Mouse (Mus musculus) embryonic fibroblast, embryonic 13.5 days (primary cell): ENCODE data around the gene Gm6993. TPM values are rescaled to one million over a fixed set of nuclear protein-coding genes. Genes with fewer than 3 reads are reported as not detected.

Experiments used
- H3K27ac ChIP-seq: 2 replicates; pipeline ENCODE4 v1.5.1; 2012; ENCODE audit warnings: low read length, control low read depth, inconsistent platforms; ENCODE audit not compliant: insufficient read depth
- H3K4me1 ChIP-seq: 2 replicates; pipeline ENCODE4 v1.6.1; 2011; ENCODE audit warnings: low read length; ENCODE audit not compliant: control insufficient read depth, insufficient read depth
- H3K4me3 ChIP-seq: 2 replicates; pipeline ENCODE4 v1.5.1; 2011; ENCODE audit warnings: mild to moderate bottlenecking, control low read depth, low read length; ENCODE audit not compliant: insufficient read depth
- CTCF ChIP-seq: IDR thresholded peaks from 2 replicates; pipeline ENCODE4 v1.5.1; 2011; ENCODE audit warnings: mild to moderate bottlenecking, control low read depth, low read length, moderate library complexity, borderline replicate concordance; ENCODE audit not compliant: insufficient read depth
- POLR2A ChIP-seq: IDR thresholded peaks from 2 replicates; pipeline ENCODE4 v1.6.1; 2011; ENCODE audit warnings: low read depth, mild to moderate bottlenecking, control low read depth, low read length, moderate library complexity
- polyA plus RNA-seq: library from polyadenylated mRNA; stranded (reverse); fragments of >200 nt; gene quantifications from 2 replicates; pipeline ENCODE4 v1.2.4, GENCODE M21; 2011; ENCODE audit warnings: low read depth; ENCODE audit not compliant: missing spikeins, insufficient read length

Gm6993 gene
- polyA plus RNA-seq, 1 experiment, result not detected

- TF ChIP-seq CTCF, result no peak
- no peak for TF ChIP-seq POLR2A
- Histone ChIP-seq H3K27ac (no peak overlapping the region), H3K4me1 (no peaks in the 10 kb centered on the region), H3K4me3 (no peak overlapping the region)
Observed at GRCm38 (mm10) chr12:31215003-31215402, 25.6 kb upstream of the Gm6993 start.

- TF ChIP-seq CTCF, result no peak
- Histone ChIP-seq H3K27ac (no peak overlapping the region), H3K4me3 (no peak overlapping the region), H3K4me1 (no peaks in the 10 kb centered on the region)
Observed at GRCm38 (mm10) chr12:31217232-31217631, 23.3 kb upstream of the Gm6993 start.

GRCm38 (mm10) chr12:31218774-31219173 lies 21.8 kb upstream of the Gm6993 start:
- Histone ChIP-seq H3K4me1 (no peaks in the 10 kb centered on the region), H3K27ac (peak overlapping the region; percentile 89; the same call in 1 of the 2 replicates), H3K4me3 (no peak overlapping the region)
- no peak for TF ChIP-seq CTCF
- TF ChIP-seq POLR2A, result no peak

- Histone ChIP-seq H3K4me1 (no peaks in the 10 kb centered on the region), H3K4me3 (no peak overlapping the region), H3K27ac (no peak overlapping the region)
- TF ChIP-seq CTCF (no peak), POLR2A (no peak)
Observed at GRCm38 (mm10) chr12:31221522-31221921, 19.0 kb upstream of the Gm6993 start.

- Histone ChIP-seq H3K4me1 (no peaks in the 10 kb centered on the region), H3K4me3 (no peak overlapping the region), H3K27ac (no peak overlapping the region)
- no peak for TF ChIP-seq CTCF
- no peak for TF ChIP-seq POLR2A
Observed at GRCm38 (mm10) chr12:31222282-31222681, 18.3 kb upstream of the Gm6993 start.

- H3K4me1 ChIP-seq, result no peaks in the 10 kb centered on the region
- TF ChIP-seq CTCF, result no peak
- no peak for TF ChIP-seq POLR2A
- no peak overlapping the region for H3K27ac ChIP-seq
- no peak overlapping the region for H3K4me3 ChIP-seq
Observed at GRCm38 (mm10) chr12:31222741-31223140, 17.8 kb upstream of the Gm6993 start.

- no peak overlapping the region for H3K27ac ChIP-seq
- no peaks in the 10 kb centered on the region for H3K4me1 ChIP-seq
- TF ChIP-seq POLR2A (no peak), CTCF (no peak)
- H3K4me3 ChIP-seq, result no peak overlapping the region
Observed at GRCm38 (mm10) chr12:31225451-31225850, 15.1 kb upstream of the Gm6993 start.

- Histone ChIP-seq H3K4me1 (no peaks in the 10 kb centered on the region), H3K27ac (no peak overlapping the region), H3K4me3 (no peak overlapping the region)
- TF ChIP-seq CTCF, result no peak
- TF ChIP-seq POLR2A, result no peak
Observed at GRCm38 (mm10) chr12:31227167-31227566, 13.4 kb upstream of the Gm6993 start.

- H3K4me3 ChIP-seq, result no peak overlapping the region
- no peak for TF ChIP-seq CTCF
- no peak for TF ChIP-seq POLR2A
- H3K4me1 ChIP-seq, result no peaks in the 10 kb centered on the region
- no peak overlapping the region for H3K27ac ChIP-seq
Observed at GRCm38 (mm10) chr12:31228878-31229277, 11.7 kb upstream of the Gm6993 start.

- TF ChIP-seq POLR2A (no peak), CTCF (no peak)
- Histone ChIP-seq H3K4me3 (no peak overlapping the region), H3K27ac (no peak overlapping the region)
Observed at GRCm38 (mm10) chr12:31232635-31233034, 7.9 kb upstream of the Gm6993 start.

GRCm38 (mm10) chr12:31235018-31235417 lies 5.6 kb upstream of the Gm6993 start:
- H3K4me1 ChIP-seq, result 0 out of 2 replicates have a peak, but pooled peaks cover 3% of the 10 kb centered on the region
- TF ChIP-seq CTCF, result no peak
- no peak overlapping the region for H3K4me3 ChIP-seq
- H3K27ac ChIP-seq, result no peak overlapping the region

More at GRCm38 (mm10) chr12:31232635-31233034, 7.9 kb upstream of the Gm6993 start:
- H3K4me1 ChIP-seq, result 0 out of 2 replicates have a peak, but pooled peaks cover 3% of the 10 kb centered on the region
